Mouse (Mus musculus) neural tube, postnatal 0 days (tissue): ENCODE measurements around the gene Ppp1r14c. TPM values are rescaled to one million over a fixed set of nuclear protein-coding genes. Genes with fewer than 3 reads are reported as not detected.

ENCODE experiments used
- microRNA-seq: library from miRNA; unstranded; fragments of <30 nt; microRNA quantifications from one replicate; pipeline ENCODE4, GENCODE M21; 2016
- polyA plus RNA-seq: library from polyadenylated mRNA; unstranded; fragments of >200 nt; fragmentation: Nextera tagmentation; extraction: Ambion mirVana; gene quantifications from 2 replicates; pipeline ENCODE4 v1.2.1, GENCODE M21; 2015

Gene Ppp1r14c
- 76.1 and 76.5 TPM in 2 replicates for polyA plus RNA-seq

DNA sequence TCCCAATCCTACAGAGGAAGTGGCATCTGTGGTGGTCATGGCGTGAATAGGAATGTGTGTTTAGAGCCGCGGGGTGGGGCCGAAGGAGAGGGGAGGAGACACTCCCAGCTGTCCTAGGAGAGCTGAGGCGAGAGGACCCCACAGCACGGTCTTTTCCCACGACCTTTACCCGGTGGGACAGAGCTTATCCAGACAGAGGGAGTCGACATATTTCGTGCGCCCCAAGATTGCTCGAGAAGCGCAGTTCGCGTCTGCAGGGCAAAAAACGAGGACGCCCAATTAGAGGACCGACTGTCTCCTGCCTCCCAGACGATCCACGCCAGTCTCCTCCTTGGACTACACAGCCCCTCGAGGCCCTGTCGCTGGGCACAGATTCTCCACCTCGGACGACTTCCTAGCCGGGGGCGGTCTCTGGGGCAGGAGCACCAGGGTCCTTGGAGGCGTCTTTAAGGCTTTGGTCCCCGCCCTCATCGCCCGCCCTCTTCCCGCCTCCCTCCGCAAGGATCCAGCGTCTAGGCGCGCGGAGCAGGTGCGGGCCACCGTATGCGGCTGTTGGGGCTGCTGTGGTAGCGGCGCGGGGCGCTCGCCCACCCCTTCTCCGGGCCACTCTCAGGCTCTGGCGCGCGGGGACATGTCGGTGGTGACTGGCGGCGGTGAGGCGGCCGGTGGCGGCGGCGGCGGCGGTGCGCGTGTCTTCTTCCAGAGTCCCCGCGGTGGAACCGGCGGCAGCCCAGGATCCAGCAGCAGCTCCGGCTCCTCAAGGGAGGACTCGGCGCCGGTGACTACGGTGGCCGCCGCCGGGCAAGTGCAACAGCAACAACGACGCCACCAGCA, at the start of gene Ppp1r14c:
Gene Ppp1r14c, plus strand, starts transcription at position 22 of the 834 bp plus-strand sequence.

Small RNAs within 50 kb of the gene (microRNA-seq; reads per million reads assigned to microRNA genes)
- not detected for gene Gm24482

Other genes with a start within 250 kb of the Ppp1r14c start
- gene H60c, start 98.3 kb upstream of the Ppp1r14c start, polyA plus RNA-seq = not detected in 2 replicates
- gene Iyd, start 174.2 kb downstream of the Ppp1r14c start, polyA plus RNA-seq = 0.48 and 0.53 TPM in 2 replicates